Mouse (Mus musculus) ovary, adult 18-20 months (tissue): ENCODE data around the gene Gm45208.

Experiments used
- DNase-seq: peaks from one replicate; pipeline ENCODE4 v3.0.0; 2022; ENCODE audit warnings: low spot score, mixed read lengths

Gm45208 gene

DNA sequence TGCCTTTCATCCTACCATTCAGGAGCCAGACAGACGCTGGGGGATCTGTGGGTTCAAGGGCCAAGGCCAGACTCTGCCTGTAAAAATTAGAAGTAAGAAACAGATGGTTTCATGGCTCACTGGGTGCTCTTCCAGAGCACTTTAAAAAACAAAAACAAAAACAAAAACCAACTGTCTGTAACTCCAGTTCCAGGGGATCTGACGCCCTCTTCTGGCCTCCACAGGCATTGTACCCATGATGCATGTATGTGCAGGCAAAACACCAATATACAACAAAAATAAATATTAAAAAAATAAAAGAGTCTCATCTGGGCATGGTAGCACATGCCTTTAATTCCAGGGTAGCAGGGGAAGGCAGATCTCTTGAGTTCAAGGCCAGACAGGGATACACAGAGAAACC lies 50.7 kb downstream of the Gm45208 start:
- DNase-seq = no peak

- DNase-seq = no peak
These were observed 53.6 kb downstream of the Gm45208 start for GRCm38 (mm10) chrX:7775501-7776205.

DNA sequence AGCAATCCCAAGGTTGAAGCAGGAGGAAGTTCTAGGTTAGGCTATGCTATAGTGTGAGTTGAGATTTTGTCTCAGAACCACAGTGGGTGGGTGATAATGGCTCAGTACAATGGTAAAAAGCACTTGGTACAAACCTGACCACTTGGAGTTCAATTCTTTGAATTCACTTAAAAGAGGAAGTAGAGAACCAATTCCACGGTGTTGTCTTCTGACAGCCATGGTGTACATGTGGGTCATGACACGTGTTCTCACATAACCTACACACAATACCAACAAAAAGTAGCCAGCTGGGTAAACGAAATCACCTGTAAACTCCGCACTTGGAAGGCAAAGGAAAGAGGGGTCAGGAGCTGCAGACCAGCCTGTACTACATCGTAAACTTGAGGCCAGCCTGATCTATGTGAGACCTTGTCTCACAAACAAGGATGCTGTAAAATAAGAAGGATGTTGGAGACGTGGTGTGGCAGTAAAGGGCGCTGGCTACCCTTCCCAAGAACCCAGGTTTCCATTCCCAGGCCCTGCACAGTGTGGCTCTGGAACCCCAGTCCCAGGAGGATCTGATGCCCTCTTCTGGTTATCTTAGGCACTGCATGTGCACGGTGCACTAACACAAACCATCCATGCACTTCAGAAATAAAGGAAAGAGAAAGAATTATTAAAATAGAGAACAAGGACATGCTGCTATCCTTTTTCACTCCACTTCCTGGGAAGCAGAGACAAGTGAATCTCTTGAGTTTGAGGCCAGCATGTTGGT lies 54.5 kb downstream of the Gm45208 start:
- no peak for DNase-seq

- DNase-seq = no peak
These were observed 56.6 kb downstream of the Gm45208 start for GRCm38 (mm10) chrX:7778450-7779244.

- no peak for DNase-seq
These were observed 57.2 kb downstream of the Gm45208 start for GRCm38 (mm10) chrX:7779294-7779693.
